Mouse (Mus musculus): Measurements from ENCODE around the gene 1700024G13Rik.

The 1700024G13Rik gene

GRCm38 (mm10) chr14:32327366-32327765, 60.8 kb downstream of the 1700024G13Rik start:
- no peak for DNase-seq
